Mouse (Mus musculus): ENCODE data around the gene Dgke. TPM values are rescaled to one million over a fixed set of nuclear protein-coding genes. Genes with fewer than 3 reads are reported as not detected.
"Not testable (repeated sequence)": the region's sequence is repeated elsewhere in the genome, so short reads cannot be mapped to it uniquely, and the experiment has no call there.

The Dgke gene
- total and polyA plus RNA-seq, 2 experiments from 2014 or later = 14.6 to 37.8 TPM

GRCm38 (mm10) chr11:89058515-89059270, 8.0 kb downstream of the Dgke start:
- ATAC-seq = no peak
- DNase-seq = no peak

GRCm38 (mm10) chr11:89055931-89056690, 10.5 kb downstream of the Dgke start:
- Histone ChIP-seq H3K27me3 (ENCODE audit: insufficient read depth, low read length) (no peaks in the 10 kb centered on the region), H3K27ac (ENCODE audit: low read depth, low read length) (no peak overlapping the region), H3K9me3 (ENCODE audit: low read length) (no peaks in the 10 kb centered on the region), H3K4me1 (ENCODE audit: insufficient read depth) (peaks cover 13% of the 10 kb centered on the region), H3K9ac (no peak overlapping the region), H3K4me2 (ENCODE audit: low read depth) (no peak overlapping the region), H3K4me3 (ENCODE audit: low read depth, low read length) (no peak overlapping the region), H3K36me3 (ENCODE audit: insufficient read depth) (0 out of 2 replicates have a peak, but pooled peaks cover 9% of the 10 kb centered on the region)
- no peak for TF ChIP-seq CTCF (IDR thresholded peaks at IDR 0.05; ENCODE audit: low read depth)
- 67% methylated on average over 13 of the region's 13 CpGs for WGBS
- no peak for ATAC-seq
- no peak for DNase-seq

More at GRCm38 (mm10) chr11:89058515-89059270, 8.0 kb downstream of the Dgke start:
- H3K4me1 ChIP-seq (ENCODE audit: insufficient read depth) = peaks cover 13% of the 10 kb centered on the region
- no peak overlapping the region for H3K27ac ChIP-seq (ENCODE audit: low read depth, low read length)
- no peaks in the 10 kb centered on the region for H3K27me3 ChIP-seq (ENCODE audit: insufficient read depth, low read length)
- peak overlapping the region; percentile 98; the same call in 1 of the 2 replicates for H3K9ac ChIP-seq
- 72% methylated on average over 11 of the region's 11 CpGs for WGBS
- TF ChIP-seq CTCF (IDR thresholded peaks at IDR 0.05; ENCODE audit: low read depth) = peak; percentile 51
- H3K4me3 ChIP-seq (ENCODE audit: low read depth, low read length) = peak overlapping the region; percentile 90
- H3K36me3 ChIP-seq (ENCODE audit: insufficient read depth) = 0 out of 2 replicates have a peak, but pooled peaks cover 9% of the 10 kb centered on the region
- peak overlapping the region; percentile 72 for H3K4me2 ChIP-seq (ENCODE audit: low read depth)
- no peaks in the 10 kb centered on the region for H3K9me3 ChIP-seq (ENCODE audit: low read length)

- Histone ChIP-seq H3K4me2 (ENCODE audit: low read depth) (no peak overlapping the region), H3K4me3 (ENCODE audit: low read depth, low read length) (no peak overlapping the region), H3K9ac (no peak overlapping the region), H3K27ac (ENCODE audit: low read depth, low read length) (no peak overlapping the region), H3K36me3 (ENCODE audit: insufficient read depth) (peaks cover 42% of the 10 kb centered on the region), H3K9me3 (ENCODE audit: low read length) (no peaks in the 10 kb centered on the region), H3K4me1 (ENCODE audit: insufficient read depth) (no peaks in the 10 kb centered on the region), H3K27me3 (ENCODE audit: insufficient read depth, low read length) (no peaks in the 10 kb centered on the region)
- WGBS = 88% methylated on average over 6 of the region's 6 CpGs
- no peak for ATAC-seq
- no peak for DNase-seq
- TF ChIP-seq CTCF (IDR thresholded peaks at IDR 0.05; ENCODE audit: low read depth) = no peak
These were observed 14.9 kb downstream of the Dgke start for GRCm38 (mm10) chr11:89051767-89052166.

GRCm38 (mm10) chr11:89046021-89046420, 20.6 kb downstream of the Dgke start:
- 87% methylated on average over 3 of the region's 3 CpGs for WGBS
- H3K36me3 ChIP-seq (ENCODE audit: insufficient read depth) = peaks cover 74% of the 10 kb centered on the region
- no peaks in the 10 kb centered on the region for H3K27me3 ChIP-seq (ENCODE audit: insufficient read depth, low read length)
- H3K9ac ChIP-seq = no peak overlapping the region
- DNase-seq (no peak), ATAC-seq (no peak)
- no peak overlapping the region for H3K4me3 ChIP-seq (ENCODE audit: low read depth, low read length)
- no peaks in the 10 kb centered on the region for H3K9me3 ChIP-seq (ENCODE audit: low read length)
- TF ChIP-seq CTCF (IDR thresholded peaks at IDR 0.05; ENCODE audit: low read depth) = no peak
- no peaks in the 10 kb centered on the region for H3K4me1 ChIP-seq (ENCODE audit: insufficient read depth)
- H3K4me2 ChIP-seq (ENCODE audit: low read depth) = no peak overlapping the region
- no peak overlapping the region for H3K27ac ChIP-seq (ENCODE audit: low read depth, low read length)

GRCm38 (mm10) chr11:89045501-89045900, 21.1 kb downstream of the Dgke start:
- H3K4me2 ChIP-seq (ENCODE audit: low read depth); H3K27ac ChIP-seq (ENCODE audit: low read depth, low read length); H3K4me3 ChIP-seq (ENCODE audit: low read depth, low read length); ATAC-seq; H3K4me1 ChIP-seq (ENCODE audit: insufficient read depth); H3K9me3 ChIP-seq (ENCODE audit: low read length); DNase-seq; H3K27me3 ChIP-seq (ENCODE audit: insufficient read depth, low read length); H3K9ac ChIP-seq: not testable (repeated sequence)
- H3K36me3 ChIP-seq (ENCODE audit: insufficient read depth) = peaks cover 73% of the 10 kb centered on the region
- whole genome bisulfite sequencing = 99% methylated on average over 3 of the region's 3 CpGs

- no peak overlapping the region for H3K27ac ChIP-seq (ENCODE audit: low read depth, low read length)
- H3K9me3 ChIP-seq (ENCODE audit: low read length) = no peaks in the 10 kb centered on the region
- no peak for TF ChIP-seq CTCF (IDR thresholded peaks at IDR 0.05; ENCODE audit: low read depth)
- DNase-seq = no peak
- no peaks in the 10 kb centered on the region for H3K4me1 ChIP-seq (ENCODE audit: insufficient read depth)
- H3K36me3 ChIP-seq (ENCODE audit: insufficient read depth) = peaks cover 75% of the 10 kb centered on the region
- H3K4me2 ChIP-seq (ENCODE audit: low read depth) = no peak overlapping the region
- 90% methylated on average over 7 of the region's 7 CpGs for WGBS
- H3K4me3 ChIP-seq (ENCODE audit: low read depth, low read length) = no peak overlapping the region
- no peak for ATAC-seq
- H3K27me3 ChIP-seq (ENCODE audit: insufficient read depth, low read length) = no peaks in the 10 kb centered on the region
- H3K9ac ChIP-seq = no peak overlapping the region
These were observed 23.6 kb downstream of the Dgke start for GRCm38 (mm10) chr11:89043046-89043445.

- not testable (repeated sequence) for DNase-seq; H3K27me3 ChIP-seq (ENCODE audit: insufficient read depth, low read length); H3K4me1 ChIP-seq (ENCODE audit: insufficient read depth); H3K27ac ChIP-seq (ENCODE audit: low read depth, low read length); H3K9ac ChIP-seq; H3K9me3 ChIP-seq (ENCODE audit: low read length); H3K4me3 ChIP-seq (ENCODE audit: low read depth, low read length); ATAC-seq; H3K4me2 ChIP-seq (ENCODE audit: low read depth)
- peaks cover 69% of the 10 kb centered on the region for H3K36me3 ChIP-seq (ENCODE audit: insufficient read depth)
- WGBS = 91% methylated on average over 6 of the region's 7 CpGs
These were observed 25.6 kb downstream of the Dgke start for GRCm38 (mm10) chr11:89041073-89041472.

Measured in forebrain, postnatal 0 days (tissue).